Mouse (Mus musculus): ENCODE measurements at regions not wholly inside any gene's neighbourhood (a gene's known extent, or its start where the extent isn't known, plus 50 kb on each side); places are given as distances from the start of the nearest gene placed in this dataset.

- Histone ChIP-seq H3K27ac (ENCODE audit: low read depth) (no peak overlapping the region), H3K4me2 (no peak overlapping the region), H3K36me3 (ENCODE audit: insufficient read depth) (no peaks in the 10 kb centered on the region), H3K4me1 (ENCODE audit: insufficient read depth) (no peaks in the 10 kb centered on the region), H3K9ac (no peak overlapping the region), H3K9me3 (ENCODE audit: low read depth, low read length) (no peaks in the 10 kb centered on the region), H3K27me3 (ENCODE audit: insufficient read depth, low read length) (no peaks in the 10 kb centered on the region), H3K4me3 (ENCODE audit: low read depth, low read length) (no peak overlapping the region)
- no peak for ATAC-seq (ENCODE audit: insufficient read depth)
- TF ChIP-seq CTCF (IDR thresholded peaks at IDR 0.05; ENCODE audit: low read depth) = no peak
- 77% methylated on average over 3 of the region's 3 CpGs for WGBS
- DNase-seq = no peak
Measured at GRCm38 (mm10) chr15:13765411-13765810, 591.9 kb upstream of the Cdh6 start.

GRCm38 (mm10) chr15:13764587-13764986 lies 591.1 kb upstream of the Cdh6 start:
- no peak for TF ChIP-seq CTCF (IDR thresholded peaks at IDR 0.05; ENCODE audit: low read depth)
- H3K36me3 ChIP-seq (ENCODE audit: insufficient read depth) = no peaks in the 10 kb centered on the region
- H3K9ac ChIP-seq = no peak overlapping the region
- H3K9me3 ChIP-seq (ENCODE audit: low read depth, low read length) = no peaks in the 10 kb centered on the region
- no peak overlapping the region for H3K4me3 ChIP-seq (ENCODE audit: low read depth, low read length)
- no peak overlapping the region for H3K27ac ChIP-seq (ENCODE audit: low read depth)
- no peak overlapping the region for H3K4me2 ChIP-seq
- DNase-seq = no peak
- no peak for ATAC-seq (ENCODE audit: insufficient read depth)
- 73% methylated on average over 1 of the region's 1 CpGs for WGBS
- no peaks in the 10 kb centered on the region for H3K4me1 ChIP-seq (ENCODE audit: insufficient read depth)
- no peaks in the 10 kb centered on the region for H3K27me3 ChIP-seq (ENCODE audit: insufficient read depth, low read length)

- no peak for ATAC-seq (ENCODE audit: insufficient read depth)
- Histone ChIP-seq H3K4me1 (ENCODE audit: insufficient read depth) (no peaks in the 10 kb centered on the region), H3K36me3 (ENCODE audit: insufficient read depth) (no peaks in the 10 kb centered on the region), H3K4me2 (no peak overlapping the region), H3K4me3 (ENCODE audit: low read depth, low read length) (no peak overlapping the region), H3K9me3 (ENCODE audit: low read depth, low read length) (no peaks in the 10 kb centered on the region), H3K9ac (no peak overlapping the region), H3K27ac (ENCODE audit: low read depth) (no peak overlapping the region), H3K27me3 (ENCODE audit: insufficient read depth, low read length) (no peaks in the 10 kb centered on the region)
- DNase-seq = no peak
- 35% methylated on average over 2 of the region's 2 CpGs for WGBS
- TF ChIP-seq CTCF (IDR thresholded peaks at IDR 0.05; ENCODE audit: low read depth) = no peak
Measured at GRCm38 (mm10) chr15:13746559-13746958, 573.1 kb upstream of the Cdh6 start.

- H3K36me3 ChIP-seq (ENCODE audit: insufficient read depth) = no peaks in the 10 kb centered on the region
- H3K9me3 ChIP-seq (ENCODE audit: low read depth, low read length) = no peaks in the 10 kb centered on the region
- DNase-seq (no peak), ATAC-seq (ENCODE audit: insufficient read depth) (no peak)
- H3K9ac ChIP-seq = no peak overlapping the region
- no peak for TF ChIP-seq CTCF (IDR thresholded peaks at IDR 0.05; ENCODE audit: low read depth)
- H3K27me3 ChIP-seq (ENCODE audit: insufficient read depth, low read length) = no peaks in the 10 kb centered on the region
- H3K27ac ChIP-seq (ENCODE audit: low read depth) = no peak overlapping the region
- no peaks in the 10 kb centered on the region for H3K4me1 ChIP-seq (ENCODE audit: insufficient read depth)
- H3K4me3 ChIP-seq (ENCODE audit: low read depth, low read length) = no peak overlapping the region
- H3K4me2 ChIP-seq = no peak overlapping the region
Measured at GRCm38 (mm10) chr15:13706276-13706675, 532.8 kb upstream of the Cdh6 start.

GRCm38 (mm10) chr15:13705187-13705586 lies 531.7 kb upstream of the Cdh6 start:
- H3K36me3 ChIP-seq (ENCODE audit: insufficient read depth) = no peaks in the 10 kb centered on the region

GRCm38 (mm10) chr15:13668193-13668592 lies 494.7 kb upstream of the Cdh6 start:
- no peak for TF ChIP-seq CTCF (IDR thresholded peaks at IDR 0.05; ENCODE audit: low read depth)
- Histone ChIP-seq H3K36me3 (ENCODE audit: insufficient read depth) (no peaks in the 10 kb centered on the region), H3K4me1 (ENCODE audit: insufficient read depth) (no peaks in the 10 kb centered on the region), H3K27me3 (ENCODE audit: insufficient read depth, low read length) (no peaks in the 10 kb centered on the region), H3K4me2 (no peak overlapping the region), H3K4me3 (ENCODE audit: low read depth, low read length) (no peak overlapping the region), H3K27ac (ENCODE audit: low read depth) (no peak overlapping the region), H3K9me3 (ENCODE audit: low read depth, low read length) (no peaks in the 10 kb centered on the region), H3K9ac (no peak overlapping the region)
- 82% methylated on average over 3 of the region's 3 CpGs for WGBS
- ATAC-seq (ENCODE audit: insufficient read depth) (no peak), DNase-seq (no peak)

More at GRCm38 (mm10) chr15:13705187-13705586, 531.7 kb upstream of the Cdh6 start:
- Histone ChIP-seq H3K9me3 (ENCODE audit: low read depth, low read length) (no peaks in the 10 kb centered on the region), H3K27me3 (ENCODE audit: insufficient read depth, low read length) (no peaks in the 10 kb centered on the region), H3K4me3 (ENCODE audit: low read depth, low read length) (no peak overlapping the region), H3K4me1 (ENCODE audit: insufficient read depth) (no peaks in the 10 kb centered on the region), H3K4me2 (no peak overlapping the region), H3K9ac (no peak overlapping the region), H3K27ac (ENCODE audit: low read depth) (no peak overlapping the region)
- no peak for TF ChIP-seq CTCF (IDR thresholded peaks at IDR 0.05; ENCODE audit: low read depth)
- no peak for DNase-seq
- ATAC-seq (ENCODE audit: insufficient read depth) = no peak
- WGBS = 78% methylated on average over 4 of the region's 4 CpGs

- 88% methylated on average over 4 of the region's 4 CpGs for WGBS
- Histone ChIP-seq H3K36me3 (ENCODE audit: insufficient read depth) (no peaks in the 10 kb centered on the region), H3K9ac (no peak overlapping the region), H3K27me3 (ENCODE audit: insufficient read depth, low read length) (no peaks in the 10 kb centered on the region), H3K4me2 (no peak overlapping the region), H3K27ac (ENCODE audit: low read depth) (no peak overlapping the region), H3K9me3 (ENCODE audit: low read depth, low read length) (no peaks in the 10 kb centered on the region), H3K4me1 (ENCODE audit: insufficient read depth) (no peaks in the 10 kb centered on the region), H3K4me3 (ENCODE audit: low read depth, low read length) (no peak overlapping the region)
- no peak for TF ChIP-seq CTCF (IDR thresholded peaks at IDR 0.05; ENCODE audit: low read depth)
- DNase-seq (no peak), ATAC-seq (ENCODE audit: insufficient read depth) (no peak)
Measured at GRCm38 (mm10) chr15:13667278-13667677, 493.8 kb upstream of the Cdh6 start.

- peak; percentile 69 for DNase-seq
- H3K9ac ChIP-seq = no peak overlapping the region
- ATAC-seq (ENCODE audit: insufficient read depth) = peak; percentile 52; the same call in 1 of the 2 replicates
- 33% methylated on average over 1 of the region's 1 CpGs for WGBS
- H3K4me1 ChIP-seq (ENCODE audit: insufficient read depth) = no peaks in the 10 kb centered on the region
- H3K27ac ChIP-seq (ENCODE audit: low read depth) = no peak overlapping the region
- H3K4me2 ChIP-seq = no peak overlapping the region
- H3K4me3 ChIP-seq (ENCODE audit: low read depth, low read length) = no peak overlapping the region
- no peaks in the 10 kb centered on the region for H3K27me3 ChIP-seq (ENCODE audit: insufficient read depth, low read length)
- TF ChIP-seq CTCF (IDR thresholded peaks at IDR 0.05; ENCODE audit: low read depth) = no peak
- H3K9me3 ChIP-seq (ENCODE audit: low read depth, low read length) = no peaks in the 10 kb centered on the region
- no peaks in the 10 kb centered on the region for H3K36me3 ChIP-seq (ENCODE audit: insufficient read depth)
Measured at GRCm38 (mm10) chr15:13662275-13662674, 488.8 kb upstream of the Cdh6 start.
